Mouse (Mus musculus): ENCODE results near the gene Tmbim1.

DNA sequence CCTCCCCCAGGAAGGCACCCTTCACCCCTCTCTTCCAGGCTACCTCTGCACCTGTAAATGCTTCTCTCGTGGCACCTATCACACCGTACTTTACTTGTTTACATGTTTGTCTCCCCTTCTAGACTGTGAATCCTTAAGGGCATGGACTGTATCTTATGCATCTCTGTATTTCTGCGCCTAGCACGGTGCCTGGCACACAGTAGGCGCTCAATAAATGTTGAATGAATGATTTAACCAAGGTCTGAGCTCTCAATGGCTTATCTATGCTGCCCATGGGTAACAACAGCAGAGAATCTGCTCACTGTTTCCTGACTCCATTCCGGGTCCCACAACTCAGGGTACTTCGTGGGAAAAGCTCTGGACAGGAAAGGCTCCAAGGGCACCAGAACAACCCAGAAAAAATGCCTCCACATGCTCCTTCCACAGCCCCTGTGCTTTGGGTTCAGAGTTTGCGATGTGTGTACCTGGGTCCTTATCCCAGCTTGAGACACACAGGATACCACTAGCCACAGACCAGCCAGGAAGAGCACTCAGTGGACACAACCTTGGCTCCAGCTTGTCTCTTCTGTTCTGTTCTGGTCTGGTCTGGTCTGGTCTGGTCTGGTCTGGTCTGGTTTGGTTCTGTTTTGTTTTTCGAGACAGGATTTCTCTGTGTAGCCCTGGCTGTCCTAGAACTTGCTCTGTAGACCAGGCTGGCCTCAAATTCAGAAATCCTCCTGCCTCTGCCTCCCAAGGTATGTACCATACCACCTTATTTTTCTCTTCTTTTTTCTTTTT, 48.2 kb upstream of the Tmbim1 start:
- no peak for TF ChIP-seq POLR2A (IDR thresholded peaks at IDR 0.05; ENCODE audit: borderline replicate concordance, extremely low read depth, low read depth, low read length)
- TF ChIP-seq CTCF (IDR thresholded peaks at IDR 0.05; ENCODE audit: insufficient read depth, low read length), result no peak
